Mouse (Mus musculus): ENCODE measurements around the gene Git1.

The Git1 gene

GRCm38 (mm10) chr11:77503511-77503910 lies 10.1 kb downstream of the Git1 start:
- peak; percentile 86 for DNase-seq

GRCm38 (mm10) chr11:77504377-77504776 lies 11.0 kb downstream of the Git1 start:
- DNase-seq, result no peak

- DNase-seq, result no peak
Measured at GRCm38 (mm10) chr11:77505291-77505980, 12.1 kb downstream of the Git1 start.

GRCm38 (mm10) chr11:77506273-77506672 lies 12.9 kb downstream of the Git1 start:
- DNase-seq, result no peak

- DNase-seq, result no peak
Measured at GRCm38 (mm10) chr11:77506941-77507340, 13.6 kb downstream of the Git1 start.

- DNase-seq, result no peak
Measured at GRCm38 (mm10) chr11:77507426-77507825, 14.1 kb downstream of the Git1 start.

GRCm38 (mm10) chr11:77508068-77509021 lies 15.0 kb downstream of the Git1 start:
- DNase-seq, result peak; percentile 91

GRCm38 (mm10) chr11:77511336-77511735 lies 18.0 kb downstream of the Git1 start:
- DNase-seq, result no peak

- DNase-seq, result peak; percentile 91
Measured at GRCm38 (mm10) chr11:77512891-77513810, 19.8 kb downstream of the Git1 start.

GRCm38 (mm10) chr11:77513811-77514170 lies 20.4 kb downstream of the Git1 start:
- DNase-seq, result no peak

- no peak for DNase-seq
Measured at GRCm38 (mm10) chr11:77514281-77514831, 21.0 kb downstream of the Git1 start.

GRCm38 (mm10) chr11:77514832-77515636 lies 21.7 kb downstream of the Git1 start, which contains the start of gene Abhd15:
Abhd15 (plus strand) TSS chr11:77515121.
- peak; percentile 91 for DNase-seq

GRCm38 (mm10) chr11:77515637-77516552 lies 22.5 kb downstream of the Git1 start, which contains the start of gene Trp53i13:
Trp53i13 (minus strand) TSS chr11:77515980.
- DNase-seq, result no peak

- no peak for DNase-seq
Measured at GRCm38 (mm10) chr11:77516553-77517425, 23.4 kb downstream of the Git1 start.

GRCm38 (mm10) chr11:77518051-77518798 lies 24.9 kb downstream of the Git1 start:
- DNase-seq, result no peak

GRCm38 (mm10) chr11:77519043-77519442 lies 25.7 kb downstream of the Git1 start, which contains the start of gene Gm10392:
Gm10392 (minus strand) TSS chr11:77519198.
- DNase-seq, result peak; percentile 65

- DNase-seq, result peak; percentile 63
Measured at GRCm38 (mm10) chr11:77520601-77521529, 27.5 kb downstream of the Git1 start.

Measured in lung, postnatal 10 days (tissue).